Mouse (Mus musculus) MEL (cell line): ENCODE data around the gene 1700129C05Rik. TPM values are rescaled to one million over a fixed set of nuclear protein-coding genes. Genes with fewer than 3 reads are reported as not detected.

Source experiments
- DNase-seq: peaks from one replicate; pipeline ENCODE4 v3.0.0; 2011; ENCODE audit warnings: low read depth, low spot score
- H3K27ac ChIP-seq: 2 replicates; pipeline ENCODE4 v1.5.1; 2012; ENCODE audit warnings: low read depth, mild to moderate bottlenecking, control low read depth, low read length, moderate library complexity; ENCODE audit not compliant: control insufficient read depth
- H3K27me3 ChIP-seq, 2 experiments: fragments of 150-350 bp in 1 of 2; sonication (generic) in 1 of 2; 2 replicates each; pipeline ENCODE4 v1.6.1; 2012; ENCODE audit warnings: low read length in 2 of 2, mild to moderate bottlenecking in 2 of 2, improper control_type of control experiment in 1 of 2, moderate library complexity in 1 of 2; ENCODE audit not compliant: insufficient read depth in 2 of 2, control insufficient read depth in 1 of 2
- H3K36me3 ChIP-seq, 2 experiments: 2 replicates each; pipeline ENCODE4 v1.6.1; 2012 to 2014; ENCODE audit warnings: low read length in 2 of 2, improper control_type of control experiment in 1 of 2, inconsistent platforms in 1 of 2, mild to moderate bottlenecking in 1 of 2; ENCODE audit not compliant: insufficient read depth in 2 of 2, control insufficient read depth in 1 of 2
- H3K4me1 ChIP-seq, 2 experiments: fragments of 150-350 bp in 1 of 2; sonication (generic) in 1 of 2; 2 replicates each; pipeline ENCODE4 v1.6.1; 2012; ENCODE audit warnings: low read length in 2 of 2, improper control_type of control experiment in 1 of 2, mild to moderate bottlenecking in 1 of 2; ENCODE audit not compliant: insufficient read depth in 2 of 2, control insufficient read depth in 1 of 2
- H3K4me3 ChIP-seq, 2 experiments: fragments of 150-350 bp in 1 of 2; sonication (generic) in 1 of 2; 2 replicates each; pipeline ENCODE4 v1.5.1; 2012; ENCODE audit warnings: low read depth in 2 of 2, low read length in 2 of 2, mild to moderate bottlenecking in 2 of 2, moderate library complexity in 2 of 2, control low read depth in 1 of 2, improper control_type of control experiment in 1 of 2; ENCODE audit not compliant: control insufficient read depth in 1 of 2, insufficient read depth in 1 of 2
- H3K79me2 ChIP-seq: 2 replicates; pipeline ENCODE4 v1.6.1; 2012; ENCODE audit warnings: mild to moderate bottlenecking, low read length, moderate library complexity; ENCODE audit not compliant: control insufficient read depth, poor library complexity, insufficient read depth
- H3K9ac ChIP-seq: 2 replicates; pipeline ENCODE4 v1.6.1; 2012; ENCODE audit warnings: low read depth, mild to moderate bottlenecking, control low read depth, low read length, moderate library complexity; ENCODE audit not compliant: control insufficient read depth, poor library complexity, severe bottlenecking
- H3K9me3 ChIP-seq: fragments of 150-350 bp; sonication (generic); replicated peaks from 2 replicates; pipeline ENCODE4 v1.6.1; 2012; ENCODE audit warnings: mild to moderate bottlenecking, low read length, improper control_type of control experiment, moderate library complexity; ENCODE audit not compliant: insufficient read depth
- CHD2 ChIP-seq: IDR thresholded peaks from 2 replicates; pipeline ENCODE4 v1.6.1; 2011; ENCODE audit warnings: low read length, improper control_type of control experiment
- CTCF ChIP-seq, 3 experiments: IDR thresholded peaks in 2 of 3; conservative IDR thresholded peaks in 1 of 3; 2 replicates each; pipeline ENCODE4 v1.5.1; 2011 to 2012; ENCODE audit warnings: low read length in 3 of 3, low read depth in 2 of 3, mild to moderate bottlenecking in 2 of 3, improper control_type of control experiment in 1 of 3, inconsistent platforms in 1 of 3, mixed read lengths in 1 of 3, moderate library complexity in 1 of 3; ENCODE audit not compliant: control insufficient read depth in 1 of 3, insufficient read depth in 1 of 3, poor library complexity in 1 of 3, severe bottlenecking in 1 of 3
- GATA1 ChIP-seq: IDR thresholded peaks from 2 replicates; pipeline ENCODE4 v1.6.1; 2011; ENCODE audit warnings: low read depth, low read length, improper control_type of control experiment
- RAD21 ChIP-seq: IDR thresholded peaks from 2 replicates; pipeline ENCODE4 v1.6.1; 2011; ENCODE audit warnings: mild to moderate bottlenecking, low read depth, low read length, improper control_type of control experiment
- SMC3 ChIP-seq: IDR thresholded peaks from 2 replicates; pipeline ENCODE4 v1.6.1; 2011; ENCODE audit warnings: low read depth, low read length, improper control_type of control experiment
- polyA plus RNA-seq, 2 experiments: library from polyadenylated mRNA; stranded (reverse) in 1 of 2; unstranded in 1 of 2; fragments of >175 nt in 1 of 2; fragments of >200 nt in 1 of 2; gene quantifications; 2 replicates each; pipeline versions ENCODE4 v1.2.1 to v1.2.4; 2012; ENCODE audit warnings: low replicate concordance in 2 of 2, low read depth in 1 of 2; ENCODE audit not compliant: insufficient read length in 2 of 2, insufficient read depth in 1 of 2, missing spikeins in 1 of 2
- total RNA-seq: library from RNA; depleted of rRNA; stranded (reverse); fragments of 300-350 nt; gene quantifications from 2 replicates; pipeline ENCODE4 v1.2.3, GENCODE M21; 2012; rRNA removed

1700129C05Rik gene
- total and polyA plus RNA-seq, 3 experiments = not detected

DNA sequence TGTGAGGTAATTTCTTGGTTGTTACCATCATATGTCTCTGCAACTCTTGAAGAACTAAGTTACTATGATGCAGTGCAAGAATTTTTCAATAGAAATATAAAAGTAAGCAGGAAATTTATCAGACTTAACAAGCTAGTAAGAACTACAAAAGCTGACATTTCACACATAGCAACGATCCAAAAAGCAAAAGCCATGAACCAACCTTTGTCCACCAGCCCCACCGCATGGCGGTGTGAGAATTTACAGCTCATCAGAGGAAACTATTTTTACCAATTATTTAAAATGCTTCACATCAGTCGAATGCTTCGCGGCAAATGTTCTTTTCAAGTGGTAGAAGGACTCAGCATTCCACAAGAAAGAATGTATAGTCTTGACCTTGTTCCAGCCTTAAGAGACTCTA is 58.3 kb downstream of the 1700129C05Rik start:
- H3K27me3 ChIP-seq = no peaks in the 10 kb centered on the region
- no peak for DNase-seq
- no peak overlapping the region for H3K9ac ChIP-seq
- H3K79me2 ChIP-seq = no peaks in the 10 kb centered on the region
- no peak overlapping the region for H3K4me3 ChIP-seq
- TF ChIP-seq CTCF (IDR thresholded peaks at IDR 0.05 in 2 of 3, conservative IDR thresholded peaks at IDR 0.05 in 1 of 3; ENCODE audit: control insufficient read depth in 1 of 3, insufficient read depth in 1 of 3, low read depth in 2 of 3, low read length in 3 of 3, poor library complexity in 1 of 3, severe bottlenecking in 1 of 3) (peak in 1 of 3 experiments; percentile 14; a peak in 1 of 6 replicates), RAD21 (peak; percentile 23), GATA1 (no peak), SMC3 (peak; percentile 18; the same call in 1 of the 2 replicates), CHD2 (no peak)
- H3K36me3 ChIP-seq = no peaks in the 10 kb centered on the region
- no peaks in the 10 kb centered on the region for H3K9me3 ChIP-seq
- no peaks in the 10 kb centered on the region for H3K4me1 ChIP-seq
- H3K27ac ChIP-seq = no peak overlapping the region

Other genes starting within 250 kb of the 1700129C05Rik start
- gene Gm5142, start 35.9 kb upstream of the 1700129C05Rik start, total RNA-seq = not detected in 2 replicates
- not detected for gene Gm5142, start 35.9 kb upstream of the 1700129C05Rik start, polyA plus RNA-seq
- gene Rcbtb1, start 58.3 kb upstream of the 1700129C05Rik start, total RNA-seq = 4.4 and 4.5 TPM in 2 replicates
- gene Rcbtb1, start 58.3 kb upstream of the 1700129C05Rik start, polyA plus RNA-seq = 1 to 10 TPM in 1 of 2 experiments, not detected in 1; 6.7 TPM
- gene Gm6904, start 117.3 kb upstream of the 1700129C05Rik start, total RNA-seq = not detected in 2 replicates
- gene Gm6904, start 117.3 kb upstream of the 1700129C05Rik start, polyA plus RNA-seq = not detected
- gene Phf11a, start 154.6 kb upstream of the 1700129C05Rik start, total RNA-seq = not detected in 2 replicates
- gene Phf11a, start 154.6 kb upstream of the 1700129C05Rik start, polyA plus RNA-seq = under 1 TPM in 1 of 2 experiments, not detected in 1; 0.25 TPM
- not detected in 2 replicates for gene Phf11b, start 198.5 kb upstream of the 1700129C05Rik start, total RNA-seq
- under 1 TPM in 1 of 2 experiments, not detected in 1; 0.35 TPM for gene Phf11b, start 198.5 kb upstream of the 1700129C05Rik start, polyA plus RNA-seq
- gene Phf11d, start 222.6 kb upstream of the 1700129C05Rik start, total RNA-seq = 5.6 and 6.2 TPM in 2 replicates
- gene Phf11d, start 222.6 kb upstream of the 1700129C05Rik start, polyA plus RNA-seq = 10 to 100 TPM in 1 of 2 experiments, not detected in 1; 19.5 TPM